Mouse (Mus musculus): ENCODE measurements around the gene Rcbtb1.

- TF ChIP-seq CTCF (IDR thresholded peaks at IDR 0.05; ENCODE audit: extremely low read depth, insufficient read length, insufficient replicate concordance, low read depth, low read length) (no peak), POLR2A (IDR thresholded peaks at IDR 0.05; ENCODE audit: low read depth, low read length) (no peak)
Observed at GRCm38 (mm10) chr14:59233635-59234034, 32.6 kb downstream of the Rcbtb1 start.
